ENCODE assay signal across 23 mouse cellular contexts in genomic region chr11:19155617-19155983, GRCm38 (mm10).
A peak's percentile ranks its signal among the peaks of the same experiment; 100 is the strongest.
DNase-seq lines count a peak whose midpoint lies in the region; ATAC-seq and TF ChIP-seq lines count a peak whose summit lies in the region.
"Had no signal": no experiment of that assay in that cellular context is flagged by ENCODE, and none has a peak within 500 bp of the region (broad histone marks: within the 10 kb centered on the region; RNA-seq: fewer than 3 reads in every experiment).

No protein-coding gene starts in this region.

- no peak overlapping the region for H3K9ac ChIP-seq in liver, embryonic 14.5 days (replicated peaks)
- no peak overlapping the region for H3K9ac ChIP-seq in liver, embryonic 11.5 days (ENCODE audit: low read depth, low read length)
- peak overlapping the region; percentile 70 for H3K9ac ChIP-seq in MEL (ENCODE audit: control insufficient read depth, low read depth, low read length, poor library complexity, severe bottlenecking)
- H3K9ac ChIP-seq: embryonic facial prominence, embryonic 15.5 days; heart, embryonic 12.5 days; hindbrain, embryonic 15.5 days had no signal

- H3K36me3 ChIP-seq in liver, embryonic 14.5 days (replicated peaks; ENCODE audit: control insufficient read depth, insufficient read depth, low read depth), result no peaks in the 10 kb centered on the region
- H3K36me3 ChIP-seq in liver, embryonic 11.5 days (ENCODE audit: control insufficient read depth, insufficient read depth, low read length), result no peaks in the 10 kb centered on the region
- H3K36me3 ChIP-seq in MEL (ENCODE audit: control insufficient read depth in 1 of 2, insufficient read depth in 2 of 2, low read length in 2 of 2), result peaks cover 0 to 55% of the 10 kb centered on the region in 2 experiments; a peak in 3 of 4 replicates
- no peaks in the 10 kb centered on the region for H3K36me3 ChIP-seq in limb, embryonic 10.5 days
- H3K36me3 ChIP-seq: embryonic facial prominence, embryonic 15.5 days; forebrain, embryonic 10.5 days; heart, embryonic 12.5 days; hindbrain, embryonic 15.5 days had no signal

- H3K9me3 ChIP-seq in liver, embryonic 14.5 days (ENCODE audit: control insufficient read depth, low read length), result no peaks in the 10 kb centered on the region
- no peaks in the 10 kb centered on the region for H3K9me3 ChIP-seq in liver, embryonic 11.5 days (ENCODE audit: control insufficient read depth, low read length)
- no peaks in the 10 kb centered on the region for H3K9me3 ChIP-seq in MEL (replicated peaks; ENCODE audit: insufficient read depth, low read length)
- H3K9me3 ChIP-seq in limb, embryonic 10.5 days (replicated peaks), result no peaks in the 10 kb centered on the region
- H3K9me3 ChIP-seq: embryonic facial prominence, embryonic 15.5 days; forebrain, embryonic 10.5 days; heart, embryonic 12.5 days; hindbrain, embryonic 15.5 days had no signal

- TF ChIP-seq POLR2A in MEL (IDR thresholded peaks at IDR 0.05; ENCODE audit: control insufficient read depth in 1 of 2, insufficient read depth in 1 of 2, low read depth in 1 of 2, low read length in 2 of 2, poor library complexity in 1 of 2), result peak in 1 of 2 experiments; percentile 73; a peak in 2 of 4 replicates

- TF ChIP-seq RAD21 in MEL (IDR thresholded peaks at IDR 0.05; ENCODE audit: low read depth, low read length), result no peak

- no peak for TF ChIP-seq EP300 in liver, embryonic 14.5 days (IDR thresholded peaks at IDR 0.05; ENCODE audit: low read depth)
- peak; percentile 99 to 100 for TF ChIP-seq EP300 in MEL (IDR thresholded peaks at IDR 0.05; ENCODE audit: low read depth in 1 of 2, low read length in 2 of 2)

- peak; percentile 13; the same call in 1 of the 2 replicates for ATAC-seq in liver, embryonic 14.5 days (ENCODE audit: insufficient read depth)
- ATAC-seq in liver, embryonic 11.5 days (replicated peaks; ENCODE audit: low FRiP score), result no peak
- ATAC-seq in hematopoietic stem cell, adult 5-6 weeks (replicated peaks in 1 of 2; ENCODE audit: insufficient read depth in 1 of 2, low FRiP score in 2 of 2, low TSS enrichment in 1 of 2, low read depth in 1 of 2, poor library complexity in 2 of 2, severe bottlenecking in 2 of 2), result peak; percentile 27 to 42; a peak in 2 of 4 replicates
- ATAC-seq: activated CD4-positive, CD25-positive, alpha-beta regulatory T cell, adult 4 months; forebrain, embryonic 14.5 days; Patski had no signal

- H3K27ac ChIP-seq in liver, embryonic 14.5 days, result no peak overlapping the region
- no peak overlapping the region for H3K27ac ChIP-seq in liver, embryonic 11.5 days (ENCODE audit: low read depth, low read length)
- peak overlapping the region; percentile 100 for H3K27ac ChIP-seq in MEL (ENCODE audit: control insufficient read depth, low read depth, low read length)
- H3K27ac ChIP-seq in limb, embryonic 10.5 days, result no peak overlapping the region
- H3K27ac ChIP-seq: embryonic facial prominence, embryonic 15.5 days; forebrain, embryonic 10.5 days; gastrocnemius, adult 2 months; heart, adult 2 months; hindbrain, embryonic 15.5 days had no signal

- no peak for TF ChIP-seq CTCF in liver, embryonic 14.5 days (IDR thresholded peaks at IDR 0.05; ENCODE audit: low read depth)
- TF ChIP-seq CTCF in MEL (IDR thresholded peaks at IDR 0.05 in 2 of 3, conservative IDR thresholded peaks at IDR 0.05 in 1 of 3; ENCODE audit: control insufficient read depth in 1 of 3, insufficient read depth in 1 of 3, low read depth in 2 of 3, low read length in 3 of 3, poor library complexity in 1 of 3, severe bottlenecking in 1 of 3), result no peak

- H3K4me3 ChIP-seq in liver, embryonic 14.5 days (ENCODE audit: insufficient read depth in 1 of 2, low read depth in 2 of 2, low read length in 2 of 2), result no peak overlapping the region
- H3K4me3 ChIP-seq in liver, embryonic 11.5 days (ENCODE audit: low read depth, low read length), result no peak overlapping the region
- H3K4me3 ChIP-seq in MEL (ENCODE audit: control insufficient read depth in 1 of 2, insufficient read depth in 1 of 2, low read depth in 2 of 2, low read length in 2 of 2), result peak overlapping the region in 1 of 2 experiments; percentile 45; a peak in 2 of 4 replicates
- no peak overlapping the region for H3K4me3 ChIP-seq in limb, embryonic 10.5 days
- H3K4me3 ChIP-seq: embryonic facial prominence, embryonic 15.5 days; erythroblast, embryonic 14.5 days; forebrain, embryonic 10.5 days; gastrocnemius, adult 2 months; heart, adult 2 months; heart, embryonic 12.5 days; hindbrain, embryonic 15.5 days had no signal

- H3K4me1 ChIP-seq in liver, embryonic 14.5 days (replicated peaks; ENCODE audit: control insufficient read depth in 2 of 2, insufficient read depth in 2 of 2, low read length in 1 of 2), result no peaks in the 10 kb centered on the region
- H3K4me1 ChIP-seq in liver, embryonic 11.5 days (replicated peaks; ENCODE audit: control insufficient read depth, insufficient read depth, low read length), result no peaks in the 10 kb centered on the region
- H3K4me1 ChIP-seq in MEL (ENCODE audit: control insufficient read depth in 1 of 2, insufficient read depth in 2 of 2, low read length in 2 of 2), result peaks cover 29 to 35% of the 10 kb centered on the region in 2 experiments
- no peaks in the 10 kb centered on the region for H3K4me1 ChIP-seq in limb, embryonic 10.5 days
- H3K4me1 ChIP-seq: embryonic facial prominence, embryonic 15.5 days; heart, embryonic 12.5 days had no signal

- no peaks in the 10 kb centered on the region for H3K27me3 ChIP-seq in liver, embryonic 14.5 days (ENCODE audit: control insufficient read depth, insufficient read depth, low read length)
- H3K27me3 ChIP-seq in liver, embryonic 11.5 days (replicated peaks; ENCODE audit: control insufficient read depth, insufficient read depth, low read length), result no peaks in the 10 kb centered on the region
- no peaks in the 10 kb centered on the region for H3K27me3 ChIP-seq in MEL (ENCODE audit: control insufficient read depth in 1 of 2, insufficient read depth in 2 of 2, low read length in 2 of 2)
- no peaks in the 10 kb centered on the region for H3K27me3 ChIP-seq in limb, embryonic 10.5 days (ENCODE audit: low read depth, poor library complexity, severe bottlenecking)
- H3K27me3 ChIP-seq: embryonic facial prominence, embryonic 15.5 days; heart, embryonic 12.5 days; hindbrain, embryonic 15.5 days had no signal

- no peak overlapping the region for H3K4me2 ChIP-seq in liver, embryonic 14.5 days (ENCODE audit: low read depth)
- no peak overlapping the region for H3K4me2 ChIP-seq in liver, embryonic 11.5 days
- H3K4me2 ChIP-seq: embryonic facial prominence, embryonic 15.5 days; heart, embryonic 12.5 days; hindbrain, embryonic 15.5 days had no signal

- peaks cover 9% of the 10 kb centered on the region for H3K79me2 ChIP-seq in MEL (ENCODE audit: control insufficient read depth, insufficient read depth, low read length, poor library complexity)

- no peak for DNase-seq in liver, embryonic 14.5 days (ENCODE audit: low read depth in 3 of 3, low spot score in 3 of 3)
- no peak for DNase-seq in liver, embryonic 11.5 days (ENCODE audit: low spot score)
- DNase-seq in MEL (ENCODE audit: low read depth, low spot score), result peak; percentile 98
- DNase-seq in urinary bladder, adult 18-20 months (ENCODE audit: low spot score in 2 of 2), result no peak
- DNase-seq in thymus, postnatal 36 days, result no peak
- no peak for DNase-seq in limb, embryonic 10.5 days (ENCODE audit: low spot score)
- DNase-seq: adrenal gland, postnatal 25 days; cerebellum, adult 18-20 months; cerebellum, adult 9-11 months; cerebellum, postnatal 36 days; embryo, embryonic 11 days; gastrocnemius, adult 2 months; gastrocnemius, postnatal 36 days; heart, adult 2 months had no signal

- WGBS in liver, embryonic 14.5 days (ENCODE audit: insufficient replicate concordance), result 11% methylated on average over 2 of the region's 2 CpGs
- 51% methylated on average over 2 of the region's 2 CpGs for whole genome bisulfite sequencing in liver, embryonic 11.5 days
- 84% methylated on average over 2 of the region's 2 CpGs for WGBS in limb, embryonic 10.5 days

TF ChIP-seq in MEL, 35 proteins besides CTCF, POLR2A, EP300 and RAD21 (continues in another document):
- TF ChIP-seq MAFK (IDR thresholded peaks at IDR 0.05; ENCODE audit: borderline replicate concordance, low read depth, low read length), result peak; percentile 86
- peak; percentile 84 for TF ChIP-seq ZNF384 (IDR thresholded peaks at IDR 0.05; ENCODE audit: low read depth, low read length)
- no peak for TF ChIP-seq CHD1 (IDR thresholded peaks at IDR 0.05; ENCODE audit: low read depth, low read length)
- no peak for TF ChIP-seq GABPA (IDR thresholded peaks at IDR 0.05; ENCODE audit: low read depth, low read length)
- TF ChIP-seq POLR2AphosphoS2 (IDR thresholded peaks at IDR 0.05; ENCODE audit: low read length), result 0 out of 2 replicates have a peak, but pooled peaks have one; percentile 57
- no peak; the same call in 1 of the 2 replicates for TF ChIP-seq MXI1 (IDR thresholded peaks at IDR 0.05; ENCODE audit: low read depth, low read length)
- peak; percentile 55; the same call in 1 of the 2 replicates for TF ChIP-seq MEF2A (IDR thresholded peaks at IDR 0.05; ENCODE audit: extremely low read depth, insufficient replicate concordance, low read depth, low read length, poor library complexity, severe bottlenecking)
- peak; percentile 99 for TF ChIP-seq TCF12 (IDR thresholded peaks at IDR 0.05; ENCODE audit: low read depth, low read length)
- TF ChIP-seq NRF1 (IDR thresholded peaks at IDR 0.05; ENCODE audit: insufficient read depth, low read depth, low read length, poor library complexity, severe bottlenecking), result no peak
- no peak for TF ChIP-seq KAT2A (conservative IDR thresholded peaks at IDR 0.05; ENCODE audit: low read depth, low read length)
- peak; percentile 98 for TF ChIP-seq SIN3A (IDR thresholded peaks at IDR 0.05; ENCODE audit: low read length)
- no peak for TF ChIP-seq E2F4 (IDR thresholded peaks at IDR 0.05; ENCODE audit: borderline replicate concordance, low read depth, low read length)
- TF ChIP-seq BHLHE40 (IDR thresholded peaks at IDR 0.05; ENCODE audit: borderline replicate concordance, low read depth, low read length), result peak; percentile 95
- TF ChIP-seq ZMIZ1 (IDR thresholded peaks at IDR 0.05; ENCODE audit: low read depth, low read length), result peak; percentile 91
- TF ChIP-seq GATA1 (IDR thresholded peaks at IDR 0.05; ENCODE audit: low read depth, low read length), result peak; percentile 100
- TF ChIP-seq MYC (IDR thresholded peaks at IDR 0.05; ENCODE audit: low read depth, low read length), result no peak
- peak; percentile 93 for TF ChIP-seq MYB (IDR thresholded peaks at IDR 0.05; ENCODE audit: low read depth, low read length)
- TF ChIP-seq SMC3 (IDR thresholded peaks at IDR 0.05; ENCODE audit: low read depth, low read length), result no peak
- no peak; the same call in 1 of the 2 replicates for TF ChIP-seq CHD2 (IDR thresholded peaks at IDR 0.05; ENCODE audit: low read length)
- no peak for TF ChIP-seq ZKSCAN1 (IDR thresholded peaks at IDR 0.05; ENCODE audit: low read depth, low read length)
- TF ChIP-seq POLR2AphosphoS5 (IDR thresholded peaks at IDR 0.05; ENCODE audit: borderline replicate concordance, low read depth, low read length), result no peak
- TF ChIP-seq USF2 (IDR thresholded peaks at IDR 0.05; ENCODE audit: borderline replicate concordance in 1 of 2, insufficient read depth in 1 of 2, low read depth in 1 of 2, low read length in 2 of 2), result no peak
